Mouse (Mus musculus): Measurements from ENCODE around the gene Catip.

The Catip gene

GRCm38 (mm10) chr1:74343161-74343560 is 18.7 kb upstream of the Catip start:
- in situ Hi-C loops (cut with MboI): no loop called here

GRCm38 (mm10) chr1:74344163-74344916 is 17.6 kb upstream of the Catip start:
- in situ Hi-C loops (cut with MboI): no loop called here

GRCm38 (mm10) chr1:74351185-74351769 is 10.6 kb upstream of the Catip start:
- in situ Hi-C loops (cut with MboI): no loop called here

GRCm38 (mm10) chr1:74352532-74353096 is 9.3 kb upstream of the Catip start:
- in situ Hi-C loops (cut with MboI): no loop called here

GRCm38 (mm10) chr1:74353453-74354229 is 8.3 kb upstream of the Catip start:
- in situ Hi-C loops (cut with MboI): no loop called here

- in situ Hi-C loops (cut with MboI): no loop called here
Observed at GRCm38 (mm10) chr1:74357531-74357930, 4.4 kb upstream of the Catip start.

- in situ Hi-C loops (cut with MboI): no loop called here
Observed at GRCm38 (mm10) chr1:74359952-74360517, 1.9 kb upstream of the Catip start.

- in situ Hi-C loops (cut with MboI): no loop called here
Observed at GRCm38 (mm10) chr1:74362325-74363229, 669 bp downstream of the Catip start.

GRCm38 (mm10) chr1:74363437-74363836 is 1.5 kb downstream of the Catip start:
- in situ Hi-C loops (cut with MboI): no loop called here

GRCm38 (mm10) chr1:74364270-74364669 is 2.4 kb downstream of the Catip start:
- in situ Hi-C loops (cut with MboI): no loop called here

GRCm38 (mm10) chr1:74367886-74368645 is 6.2 kb downstream of the Catip start:
- in situ Hi-C loops (cut with MboI): no loop called here

GRCm38 (mm10) chr1:74370040-74370439 is 8.1 kb downstream of the Catip start:
- in situ Hi-C loops (cut with MboI): no loop called here

GRCm38 (mm10) chr1:74373372-74373771 is 11.5 kb downstream of the Catip start:
- in situ Hi-C loops (cut with MboI): no loop called here

GRCm38 (mm10) chr1:74374980-74375379 is 13.1 kb downstream of the Catip start, which contains the start of gene Slc11a1:
Gene Slc11a1, plus strand, starts transcription at chr1:74375195.
- in situ Hi-C loops (cut with MboI): no loop called here

- in situ Hi-C loops (cut with MboI): no loop called here
Observed at GRCm38 (mm10) chr1:74375561-74375960, 13.7 kb downstream of the Catip start.

- in situ Hi-C loops (cut with MboI): no loop called here
Observed at GRCm38 (mm10) chr1:74376396-74376795, 14.5 kb downstream of the Catip start.

GRCm38 (mm10) chr1:74379058-74379504 is 17.2 kb downstream of the Catip start:
- in situ Hi-C loops (cut with MboI): no loop called here

GRCm38 (mm10) chr1:74380484-74380883 is 18.6 kb downstream of the Catip start:
- in situ Hi-C loops (cut with MboI): no loop called here

- in situ Hi-C loops (cut with MboI): no loop called here
Observed at GRCm38 (mm10) chr1:74381588-74382021, 19.7 kb downstream of the Catip start.

- in situ Hi-C loops (cut with MboI): no loop called here
Observed at GRCm38 (mm10) chr1:74383385-74383784, 21.5 kb downstream of the Catip start.
